ENCODE assay signal across 34 mouse cellular contexts in the genomic region with DNA sequence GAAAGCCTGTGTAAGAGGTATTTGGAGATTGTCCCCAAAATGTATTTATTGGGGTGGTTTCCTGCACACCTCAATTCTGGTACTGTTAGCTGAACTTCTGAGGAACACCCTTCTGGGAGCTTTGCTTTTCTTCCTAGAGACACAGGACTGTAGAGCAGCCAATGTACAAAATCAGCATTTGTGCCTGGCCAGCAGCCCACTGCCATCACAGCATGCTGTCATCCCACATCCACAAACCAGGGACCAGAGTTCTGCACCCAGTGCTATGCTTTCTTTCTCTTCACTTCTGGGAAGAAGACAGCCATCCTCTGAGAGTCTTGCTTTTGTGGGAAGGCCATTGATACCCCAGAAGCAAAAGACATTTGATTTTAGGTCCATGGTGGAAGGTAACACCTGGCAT. TPM values are rescaled to one million over a fixed set of nuclear protein-coding genes. Genes with fewer than 3 reads are reported as not detected.
DNase-seq lines count a peak whose midpoint lies in the region.
"Had no signal": no experiment of that assay in that cellular context is flagged by ENCODE, and none has a peak within 500 bp of the region (broad histone marks: within the 10 kb centered on the region; RNA-seq: fewer than 3 reads in every experiment).

No protein-coding gene starts in this region.

- DNase-seq in layer of hippocampus, adult 8-10 months (ENCODE audit: low spot score in 2 of 2), result peak; percentile 4 to 26
- DNase-seq in layer of hippocampus, adult 9-10 months (ENCODE audit: low spot score), result no peak
- DNase-seq in right cerebral cortex, adult 18-20 months, result peak; percentile 28
- no peak for DNase-seq in right cerebral cortex, postnatal 25 days
- DNase-seq in urinary bladder, adult 2 months (ENCODE audit: low spot score), result peak; percentile 1
- DNase-seq in urinary bladder, postnatal 10 days (ENCODE audit: low spot score), result no peak
- DNase-seq: adrenal gland, postnatal 14 days; cerebellum, adult 11-12 months; cerebellum, adult 8-10 months; cerebellum, postnatal 36 days; embryo, embryonic 11 days; forebrain, postnatal 0 days; gastrocnemius, postnatal 10 days; gastrocnemius, postnatal 36 days; heart, adult 2 months; heart, postnatal 14 days had no signal

RNA-seq across cellular contexts. Expression of gene Zfp957, which starts 38.7 kb away (rescaled TPM):
- not detected for total RNA-seq in layer of hippocampus, adult 8-10 months (2022)
- not detected in 2 replicates for polyA plus RNA-seq in urinary bladder, adult 2 months (2012; rRNA removed)
- total RNA-seq: adrenal gland, adult 2 months; adrenal gland, postnatal 14 days; adrenal gland, postnatal 4 days; forebrain, postnatal 0 days; gastrocnemius, adult 18-20 months; gastrocnemius, postnatal 10 days; gastrocnemius, postnatal 36 days; granulocyte monocyte progenitor cell, adult 5-6 weeks; heart, adult 2 months; heart, postnatal 14 days; heart, postnatal 4 days; hindbrain, postnatal 0 days; MEL had no signal
- polyA plus RNA-seq: adrenal gland, adult 2 months; brain, embryonic 14.5 days; C2C12; CD4-positive, CD25-positive, alpha-beta regulatory T cell, adult 4 months; cortical plate, adult 2 months; embryonic facial prominence, embryonic 10.5 days; embryonic facial prominence, embryonic 13.5 days; erythroblast, embryonic 14.5 days; forebrain, embryonic 14.5 days; forebrain, postnatal 0 days; heart, adult 2 months; heart, embryonic 13.5 days; hindbrain, embryonic 11.5 days; hindbrain, embryonic 14.5 days; hindbrain, postnatal 0 days had no signal

Comparison
In these comparisons a context has a peak if more than half of its experiments do, and no peak if none do; other contexts are left out.
1. DNase-seq: peak in layer of hippocampus, adult 8-10 months (2 of 2), right cerebral cortex, adult 18-20 months (single experiment) and urinary bladder, adult 2 months (single experiment); none in layer of hippocampus, adult 9-10 months (single experiment), right cerebral cortex, postnatal 25 days (single experiment) and urinary bladder, postnatal 10 days (single experiment).